Mouse (Mus musculus) liver, postnatal 0 days (tissue): Measurements from ENCODE around the gene E2f2.

Experiments used
- CTCF ChIP-seq: sonication (generic); IDR thresholded peaks from 2 replicates; pipeline ENCODE4 v1.5.1; 2016; ENCODE audit warnings: antibody characterized with exemption, low read depth
- EP300 ChIP-seq: IDR thresholded peaks from 2 replicates; pipeline ENCODE4 v1.6.1; 2016; ENCODE audit warnings: antibody characterized with exemption, low read depth, mild to moderate bottlenecking

DNA sequence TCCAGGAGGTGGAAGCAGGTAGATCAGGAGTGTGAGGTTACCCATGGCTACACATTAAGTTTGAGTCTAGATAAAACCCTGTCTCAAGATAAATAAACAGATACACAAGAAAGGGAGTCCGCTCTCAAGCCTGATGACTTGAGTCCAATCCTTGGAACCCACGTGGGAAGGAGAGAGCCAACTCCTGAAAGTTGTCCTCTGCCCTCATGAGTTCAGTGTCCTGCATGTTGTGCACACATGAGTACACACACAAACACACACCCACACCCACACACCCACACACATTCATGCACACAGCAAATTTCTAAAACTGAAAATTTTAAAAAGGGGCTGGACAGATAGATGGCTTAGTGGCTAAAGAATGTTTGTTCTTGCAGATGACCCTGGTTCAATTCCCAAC is 32.6 kb downstream of the E2f2 start:
- TF ChIP-seq CTCF (no peak), EP300 (no peak)
